Mouse (Mus musculus) adrenal gland, postnatal 10 days (tissue): Measurements from ENCODE around the gene Mak. TPM values are rescaled to one million over a fixed set of nuclear protein-coding genes. Genes with fewer than 3 reads are reported as not detected.
"Not testable (repeated sequence)": the region's sequence is repeated elsewhere in the genome, so short reads cannot be mapped to it uniquely, and the experiment has no call there.

Experiments used
- DNase-seq: peaks from one replicate; pipeline ENCODE4 v3.0.0; 2021; ENCODE audit warnings: mixed read lengths
- total RNA-seq, 2 experiments: library from RNA; stranded (reverse); gene quantifications; 2 replicates each; pipeline ENCODE4 v1.2.3; 2021

Mak gene
- total RNA-seq, 2 experiments from 2014 or later: 0.12 TPM; not detected in 1

DNA sequence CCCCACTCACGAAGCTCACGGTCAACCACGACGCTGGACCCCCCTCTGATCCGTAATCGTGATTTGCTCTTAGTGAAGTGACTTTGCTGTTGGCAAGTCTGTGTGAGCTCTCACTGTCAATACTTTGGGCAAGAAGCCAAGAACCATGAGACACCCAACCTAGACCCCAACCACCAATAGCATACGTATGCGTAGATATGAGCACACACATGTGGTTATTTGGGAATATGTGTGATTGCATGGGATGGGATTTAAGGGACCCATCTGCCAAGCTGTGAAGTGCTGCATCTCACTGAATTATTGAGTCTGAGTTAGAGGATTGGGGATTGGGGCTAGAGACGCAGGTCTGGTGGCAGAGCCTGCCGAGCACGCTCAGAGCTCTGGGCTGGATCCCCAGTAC is 7.9 kb downstream of the Mak start:
- no peak for DNase-seq

DNA sequence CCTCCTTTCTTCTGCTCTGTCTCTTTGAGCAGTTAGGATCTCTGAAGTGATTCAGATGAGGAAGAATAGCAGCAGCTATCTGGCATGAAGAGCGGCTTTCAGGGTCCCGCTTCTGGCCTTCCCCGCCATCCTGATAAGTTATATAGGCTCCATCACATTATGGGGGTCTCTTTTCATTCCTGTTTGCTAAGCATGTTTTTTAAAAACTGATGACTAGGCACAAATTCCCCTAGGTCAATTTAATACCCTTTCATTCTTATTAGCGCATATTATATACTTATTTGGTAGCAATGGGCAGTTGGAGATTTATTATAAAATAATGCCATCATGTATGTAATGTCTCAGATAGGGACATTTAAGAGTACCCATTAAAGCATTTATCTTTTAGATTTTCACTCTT is 11.9 kb downstream of the Mak start:
- DNase-seq: no peak

DNA sequence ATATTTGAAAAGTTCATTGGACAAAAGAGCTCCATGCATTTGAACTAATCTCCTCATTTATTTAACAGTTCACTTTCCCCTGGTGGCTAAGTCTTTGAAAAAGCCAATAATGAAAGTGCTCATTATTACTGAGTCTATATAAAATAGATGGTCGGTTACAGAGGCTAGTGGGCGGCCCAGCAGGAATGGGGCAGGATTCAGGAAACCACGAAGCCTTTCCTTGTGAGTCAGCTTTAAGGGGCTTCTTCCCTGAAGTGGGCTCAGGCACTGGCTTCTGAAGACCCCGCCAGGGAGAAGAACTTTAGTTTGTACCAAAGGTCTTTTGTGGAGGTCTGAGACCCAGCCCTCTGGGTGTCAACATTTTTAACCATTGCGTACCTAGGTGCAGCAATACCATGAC is 27.5 kb downstream of the Mak start:
- no peak for DNase-seq

DNA sequence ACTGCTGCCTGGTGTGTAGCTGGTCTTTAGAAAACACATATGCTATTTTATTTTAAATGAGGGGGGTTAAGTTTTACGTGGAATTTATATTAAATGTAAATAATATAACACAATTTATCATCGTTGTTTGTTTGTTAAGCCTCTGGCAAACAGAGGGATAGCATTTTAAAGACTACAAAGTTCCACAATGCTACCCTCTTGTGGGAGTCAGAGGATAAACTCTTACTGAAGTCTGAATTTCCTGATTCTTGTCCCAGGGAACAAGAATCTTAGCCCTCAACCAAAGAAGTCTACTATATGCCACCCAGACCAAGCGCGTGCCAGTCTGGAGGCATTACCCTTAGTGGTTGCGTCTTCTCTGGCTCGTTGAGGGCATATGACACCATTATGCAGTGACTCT is 32.2 kb downstream of the Mak start:
- no peak for DNase-seq

DNA sequence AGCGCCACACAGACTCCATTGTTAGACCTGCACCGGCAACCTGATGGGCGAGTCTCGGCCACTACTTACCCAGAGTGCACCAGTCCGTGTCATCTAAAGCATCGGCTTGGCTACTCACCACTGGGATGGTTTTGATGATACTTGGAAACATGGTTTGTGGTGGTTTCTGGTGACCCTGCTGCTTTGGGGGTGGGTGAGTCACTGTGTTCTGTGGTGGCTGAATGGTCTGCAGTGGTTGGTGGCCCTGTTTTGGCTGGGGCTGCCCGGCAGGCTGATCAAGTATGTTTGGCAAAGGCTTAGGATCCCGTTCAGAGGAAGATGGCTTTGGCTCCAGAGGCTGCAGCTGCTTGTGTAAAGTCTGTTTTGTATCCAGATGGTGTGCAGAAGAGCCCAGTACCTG is 33.6 kb downstream of the Mak start:
- no peak for DNase-seq

DNA sequence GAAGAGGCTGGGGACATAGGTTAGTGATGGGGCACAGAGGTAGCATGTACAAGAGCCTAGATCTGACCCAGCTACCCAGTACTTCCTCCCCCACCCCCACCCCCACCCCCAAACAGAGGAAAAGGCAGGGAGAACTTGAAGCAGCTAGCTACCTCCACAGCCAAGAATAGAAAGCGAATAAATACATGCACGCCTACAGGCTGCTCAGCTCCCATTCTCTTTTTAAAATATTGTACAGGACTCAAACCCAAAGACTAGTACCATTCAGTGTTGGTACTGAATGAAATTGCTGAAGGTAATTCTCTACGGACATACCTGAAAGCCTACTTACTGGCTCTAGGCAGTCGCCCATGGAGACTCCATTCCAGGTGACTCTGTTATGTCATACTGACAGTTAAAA is 37.0 kb downstream of the Mak start:
- no peak for DNase-seq

DNA sequence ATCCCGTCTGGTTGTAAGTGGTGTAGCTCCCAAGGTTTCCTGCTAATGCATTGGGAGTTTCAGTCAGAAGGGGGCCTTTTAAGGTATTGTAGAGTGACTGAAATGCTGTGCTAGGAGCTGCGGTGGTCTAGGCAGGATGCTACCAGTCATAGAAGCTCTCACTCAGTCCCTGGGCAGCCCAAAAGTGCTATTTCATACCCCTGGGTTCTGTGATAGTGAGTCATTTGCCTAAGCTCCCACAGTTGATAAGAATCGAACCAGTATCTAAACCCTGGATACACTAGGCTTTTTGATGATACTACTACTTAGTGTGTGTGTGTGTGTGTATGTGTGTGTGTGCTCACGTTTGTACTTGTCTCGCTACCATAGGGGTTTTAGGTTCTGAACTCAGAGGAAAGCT is 49.4 kb downstream of the Mak start:
- no peak for DNase-seq

DNA sequence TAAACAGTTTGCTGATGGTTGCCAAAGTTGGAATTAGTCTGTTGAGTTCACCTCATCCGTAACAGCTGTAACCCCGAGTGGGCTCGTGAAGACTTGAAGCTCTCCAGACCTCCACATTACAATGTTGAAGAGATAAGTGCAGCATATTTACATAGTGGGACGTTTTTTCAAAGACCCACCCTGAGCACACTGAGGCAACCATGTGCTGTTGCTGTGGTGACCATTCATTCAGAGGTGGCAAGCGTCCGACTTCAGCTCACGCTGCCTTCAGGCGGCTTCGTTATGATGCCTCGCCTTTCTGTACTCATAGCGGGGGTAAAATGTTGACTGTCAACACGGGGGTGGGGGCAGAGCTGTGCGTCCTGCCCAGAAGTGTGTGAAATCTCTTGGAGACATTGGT is 57.4 kb downstream of the Mak start:
- DNase-seq: no peak

DNA sequence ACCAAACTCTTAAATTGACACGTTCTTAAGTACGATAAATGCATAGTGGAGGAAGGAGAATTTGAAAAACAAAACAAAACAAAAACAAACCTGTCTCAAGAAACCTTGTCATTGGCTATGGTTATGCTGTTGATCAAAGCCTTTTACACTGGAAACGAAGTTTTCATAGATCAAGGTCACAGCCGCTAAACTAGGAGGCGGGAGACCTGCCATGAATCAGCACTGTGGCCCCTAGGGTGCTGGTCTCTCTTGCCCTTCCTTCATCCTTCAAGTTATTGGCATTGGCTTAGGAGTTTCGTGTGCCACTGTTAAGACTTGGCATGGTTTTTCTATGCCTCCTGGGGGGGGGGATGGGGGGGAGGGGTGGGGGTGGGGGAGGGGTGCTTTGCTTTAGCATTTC is 57.9 kb downstream of the Mak start:
- peak; percentile 50 for DNase-seq

DNA sequence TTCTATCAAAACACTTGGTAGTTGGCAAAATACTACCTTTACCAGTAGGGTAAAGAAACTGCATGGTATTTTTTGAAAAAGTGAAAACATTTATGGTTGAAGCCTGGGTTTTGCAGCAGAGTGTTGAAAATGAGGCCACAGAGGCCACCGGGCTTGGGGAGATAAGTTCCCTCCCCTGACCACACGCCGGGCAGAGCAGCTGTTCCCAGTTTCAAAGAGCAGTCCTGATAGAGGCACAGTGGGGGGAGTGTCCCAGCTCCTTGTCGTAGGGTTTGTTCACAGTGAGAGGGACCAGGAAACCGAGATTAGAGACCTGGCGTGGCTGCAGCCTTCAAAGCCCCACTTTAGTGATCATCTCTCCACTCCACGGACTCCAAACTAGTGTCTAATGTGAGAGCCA is 59.0 kb downstream of the Mak start:
- no peak for DNase-seq

DNA sequence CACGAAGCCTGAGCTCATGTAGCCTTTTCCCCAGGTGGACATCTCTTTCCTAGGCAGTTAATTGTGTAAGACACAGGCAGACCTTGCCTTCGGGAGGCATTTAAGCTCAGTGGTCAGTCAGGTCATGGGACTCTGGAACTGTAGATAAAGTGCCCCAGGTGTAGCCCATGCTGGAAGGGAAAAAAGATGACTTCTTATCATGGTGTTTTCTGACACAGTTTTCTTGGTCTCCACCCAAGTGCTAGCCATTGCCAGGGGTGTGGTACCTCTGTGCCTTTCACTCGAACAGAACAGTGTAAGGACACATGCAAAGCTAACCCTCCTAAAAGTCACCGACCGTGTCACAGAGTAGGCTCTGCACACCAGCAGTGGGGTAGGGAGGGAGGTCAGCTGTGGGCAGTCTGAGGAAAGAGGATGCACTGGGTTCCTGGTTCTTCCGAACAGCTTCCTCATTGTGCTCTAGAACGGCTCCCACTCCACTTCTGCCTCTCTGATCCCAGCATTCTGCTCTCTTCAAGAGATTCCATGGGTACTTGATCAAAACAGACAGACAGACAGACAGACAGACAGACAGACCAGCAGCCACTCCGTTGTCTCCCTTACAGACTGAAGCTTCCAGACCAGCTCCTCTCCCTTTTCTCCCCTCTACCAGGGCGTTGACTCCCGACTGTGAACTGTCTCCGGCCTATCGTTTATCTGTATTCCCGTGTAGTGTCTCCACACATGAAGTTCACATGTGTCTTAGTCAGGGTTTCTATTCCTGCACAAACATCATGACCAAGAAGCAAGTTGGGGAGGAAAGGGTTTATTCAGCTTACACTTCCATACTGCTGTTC is 60.5 kb downstream of the Mak start:
- no peak for DNase-seq

DNA sequence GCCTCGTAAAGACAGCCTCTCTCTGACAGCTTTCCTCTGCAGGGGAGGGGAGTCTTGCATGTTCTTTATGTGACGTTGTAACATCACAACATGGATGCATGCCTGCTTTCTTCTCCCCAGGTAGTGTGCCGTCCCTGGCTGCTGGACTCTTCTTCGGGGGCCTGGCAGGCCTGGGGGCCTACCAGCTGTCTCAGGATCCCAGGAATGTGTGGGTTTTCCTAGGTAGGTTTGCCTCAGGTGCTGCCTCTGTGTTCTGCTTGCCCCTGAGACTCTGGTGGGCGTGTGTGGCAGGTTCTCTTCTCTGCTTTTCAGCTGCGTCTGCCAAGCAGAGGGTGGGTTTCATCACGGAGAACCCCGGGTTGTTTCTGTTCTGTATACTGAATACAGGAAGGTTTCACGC is 61.3 kb downstream of the Mak start:
- DNase-seq: no peak

DNA sequence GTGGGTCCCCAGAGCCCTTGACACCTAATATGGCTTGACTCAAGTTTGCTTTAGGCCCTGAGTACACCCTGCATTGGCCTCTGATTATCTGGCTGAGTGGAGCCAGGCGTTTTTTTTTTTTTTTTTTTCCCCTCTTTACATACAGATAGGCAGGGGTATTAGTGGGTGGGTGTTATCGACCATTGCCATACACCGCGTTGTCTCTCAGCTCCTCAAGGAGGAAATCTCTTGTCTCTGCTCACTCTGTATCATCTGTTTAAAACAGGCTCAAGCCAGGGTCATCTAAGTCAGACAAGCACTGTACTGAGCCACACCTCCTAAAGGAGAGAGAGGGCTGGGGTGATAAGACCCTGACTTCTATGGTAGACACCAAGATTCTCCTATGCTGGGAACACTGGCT is 61.7 kb downstream of the Mak start:
- no peak for DNase-seq

DNA sequence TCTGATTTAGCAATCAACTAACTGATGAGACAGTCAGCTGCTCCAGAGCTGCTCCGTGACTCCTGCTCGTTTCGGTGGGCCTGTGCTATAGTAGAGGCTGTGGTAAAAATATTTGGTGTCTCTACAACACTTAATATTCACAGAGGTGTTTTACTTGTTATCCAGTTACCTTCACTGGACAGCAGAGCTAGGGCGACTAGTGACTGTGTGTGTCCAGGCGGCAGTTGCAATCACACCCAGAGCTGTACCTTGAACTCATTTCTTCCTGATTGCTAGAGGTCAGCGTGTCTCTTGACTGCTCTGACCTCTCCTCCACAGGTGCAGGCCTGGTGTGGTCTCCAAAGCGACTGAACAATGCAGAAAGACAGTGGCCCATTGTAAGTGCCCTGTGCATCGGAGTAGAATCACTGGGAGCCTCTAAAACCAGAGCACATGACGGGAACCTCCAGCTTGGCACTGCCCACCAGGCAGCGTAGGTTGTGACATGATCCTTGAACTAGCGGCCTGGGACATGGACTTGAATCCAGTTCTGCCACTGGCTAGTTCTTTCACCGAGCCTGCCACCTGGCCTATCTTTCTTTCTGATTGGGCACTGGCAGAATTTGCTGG is 62.6 kb downstream of the Mak start:
- peak; percentile 40 for DNase-seq

DNA sequence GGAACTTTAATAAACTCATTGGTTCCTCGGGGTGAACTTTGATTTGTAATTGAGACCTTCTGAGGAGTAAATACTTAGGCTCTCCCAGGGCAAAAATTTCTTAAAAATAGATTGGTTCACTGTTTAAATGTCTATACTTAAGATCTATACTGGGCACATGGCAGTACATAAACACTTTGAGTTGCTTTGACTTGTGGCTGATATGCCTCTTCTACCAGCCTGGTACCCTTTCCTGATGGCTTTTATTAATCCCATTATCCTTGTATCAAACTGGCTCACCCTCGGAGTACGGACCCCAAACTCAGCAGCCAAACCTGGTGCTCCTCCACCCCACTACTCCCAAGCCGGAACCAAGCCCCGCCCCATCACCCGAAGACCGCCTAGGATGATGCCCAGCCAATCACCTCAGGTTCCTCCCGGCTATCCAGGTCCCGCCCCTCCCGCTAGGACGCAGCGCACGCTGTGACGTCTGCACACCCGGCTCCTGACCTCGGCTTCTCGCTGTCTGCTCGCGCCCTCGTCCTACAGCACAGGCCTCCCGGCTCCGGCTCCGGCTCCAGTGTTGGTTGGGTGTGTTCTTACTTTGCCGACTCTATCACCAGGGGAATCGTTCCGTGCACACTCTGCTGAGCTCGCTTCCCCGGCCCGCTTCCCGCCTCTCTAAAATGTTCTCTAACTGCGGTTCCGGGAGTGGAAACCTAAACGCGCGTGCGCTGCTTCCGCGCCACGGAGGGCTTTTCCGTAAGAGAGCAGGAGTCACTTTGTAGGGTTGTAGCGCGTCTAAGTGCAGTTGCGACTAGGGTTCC is 63.5 kb downstream of the Mak start, which contains the start of gene Tmem14c:
Tmem14c (plus strand) TSS at position 464 of the 806 bp plus-strand sequence.
- DNase-seq: peak; percentile 98

DNA sequence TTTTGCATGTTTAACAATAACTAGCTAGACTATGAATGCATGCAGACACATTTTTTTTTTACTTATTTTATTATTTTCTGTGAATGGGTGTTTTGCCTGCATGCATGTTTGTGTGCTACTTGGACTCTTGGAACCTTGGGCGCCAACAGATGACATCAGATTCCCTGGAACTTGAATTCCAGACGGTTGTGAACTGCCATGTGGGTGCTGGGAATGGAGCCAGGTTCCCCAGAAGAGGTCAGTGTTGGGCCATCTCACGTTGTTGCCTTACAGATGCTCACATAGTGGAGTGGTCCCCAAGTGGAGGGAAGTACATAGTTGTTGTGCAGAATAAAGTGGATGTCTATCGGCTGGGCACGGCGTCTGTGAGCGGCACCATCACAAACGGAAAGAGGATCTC is 70.6 kb downstream of the Mak start:
- no peak for DNase-seq

DNA sequence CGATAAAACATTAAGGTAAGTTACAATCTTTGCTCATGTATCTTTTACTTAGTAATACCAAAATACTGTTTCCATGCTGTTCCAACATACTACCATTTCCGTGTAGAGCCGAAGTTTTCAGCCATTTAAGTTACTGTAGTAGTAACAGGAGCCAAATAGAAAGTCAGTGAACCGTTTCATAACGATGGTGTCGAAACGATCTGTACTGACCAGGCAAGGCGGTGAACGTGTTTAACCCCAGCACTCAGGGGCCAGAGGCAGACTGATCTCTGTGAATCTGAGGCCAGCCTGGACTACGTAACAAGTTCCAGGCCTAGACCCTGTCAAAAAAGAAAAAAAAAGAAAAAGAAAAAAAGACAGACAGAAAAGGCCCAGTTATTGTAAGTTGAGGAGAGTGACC is 71.2 kb downstream of the Mak start:
- no peak for DNase-seq

DNA sequence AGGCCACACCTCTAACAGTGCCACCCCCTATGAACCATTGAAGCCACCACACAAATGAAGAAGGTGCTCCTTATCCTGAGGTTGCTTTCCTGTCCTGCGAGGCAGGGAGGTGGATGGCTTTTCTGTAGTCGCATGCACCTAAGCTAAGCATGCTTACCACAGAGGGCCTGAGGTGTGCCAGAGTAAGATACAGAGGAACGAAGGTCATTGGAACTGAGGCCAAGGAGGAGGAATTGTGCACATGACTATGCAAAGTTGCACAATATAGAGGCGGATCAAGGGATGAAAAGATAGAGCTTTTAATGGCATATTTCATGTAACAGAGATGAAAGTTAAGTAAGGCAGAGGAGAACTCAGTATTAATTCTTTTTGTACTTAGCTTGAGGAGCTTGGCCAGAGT is 73.3 kb downstream of the Mak start:
- DNase-seq: no peak

DNA sequence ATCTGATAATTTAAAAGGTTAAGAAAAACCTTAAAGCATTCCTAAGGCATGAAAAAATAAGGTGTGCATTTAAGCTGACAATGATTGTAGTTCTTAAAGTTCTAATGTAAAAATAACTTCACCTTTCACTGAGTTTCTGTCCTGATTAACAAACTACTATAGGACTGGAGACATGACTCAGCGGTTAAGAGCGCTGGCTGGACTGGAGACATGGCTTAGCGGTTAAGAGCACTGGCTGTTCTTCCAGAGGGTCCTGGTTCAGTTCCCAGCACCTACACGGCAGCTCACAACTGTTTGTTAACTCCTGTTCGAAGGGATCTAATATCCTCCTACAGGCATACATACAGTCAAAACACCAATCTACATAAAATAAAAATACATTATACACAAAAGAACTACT is 77.5 kb downstream of the Mak start:
- no peak for DNase-seq

DNA sequence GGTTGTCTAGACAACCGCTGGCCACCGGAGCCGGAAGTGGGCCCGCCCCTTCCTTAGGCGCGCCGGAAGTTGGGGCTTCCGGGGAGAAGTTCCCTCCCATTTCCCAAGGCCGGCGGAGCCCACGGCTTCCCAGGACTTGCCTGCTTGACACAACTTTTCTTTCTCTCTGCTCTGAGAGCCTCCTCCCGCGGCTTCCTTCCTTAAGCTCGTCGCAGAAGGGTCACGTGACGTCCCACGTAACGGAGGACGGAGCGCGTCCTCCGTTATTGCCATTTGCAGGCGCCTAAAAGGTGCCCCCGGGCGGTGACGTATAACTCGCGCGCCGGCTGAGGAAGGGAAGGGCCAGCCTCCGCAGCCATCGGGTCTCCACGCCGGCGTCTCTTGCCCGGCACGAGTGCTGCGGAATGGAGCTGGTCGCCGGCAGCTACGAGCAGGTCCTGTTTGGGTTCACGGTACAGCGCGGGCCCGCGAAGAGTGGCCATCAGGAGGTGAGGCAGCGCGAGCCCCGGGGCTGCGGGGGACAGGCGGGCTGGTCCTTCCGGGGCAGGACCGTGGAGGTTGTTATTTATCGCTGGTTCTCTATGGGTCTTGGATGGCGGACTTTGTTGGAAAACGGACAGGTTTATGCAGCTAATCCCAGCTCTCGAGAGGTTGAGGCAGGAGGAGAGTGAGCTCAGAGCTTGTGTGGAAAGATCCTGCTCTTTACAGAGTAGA is 78.4 kb downstream of the Mak start, which contains the start of gene Pak1ip1:
Pak1ip1 (plus strand) TSS at position 98 of the 714 bp plus-strand sequence.
- peak; percentile 95 for DNase-seq

DNA sequence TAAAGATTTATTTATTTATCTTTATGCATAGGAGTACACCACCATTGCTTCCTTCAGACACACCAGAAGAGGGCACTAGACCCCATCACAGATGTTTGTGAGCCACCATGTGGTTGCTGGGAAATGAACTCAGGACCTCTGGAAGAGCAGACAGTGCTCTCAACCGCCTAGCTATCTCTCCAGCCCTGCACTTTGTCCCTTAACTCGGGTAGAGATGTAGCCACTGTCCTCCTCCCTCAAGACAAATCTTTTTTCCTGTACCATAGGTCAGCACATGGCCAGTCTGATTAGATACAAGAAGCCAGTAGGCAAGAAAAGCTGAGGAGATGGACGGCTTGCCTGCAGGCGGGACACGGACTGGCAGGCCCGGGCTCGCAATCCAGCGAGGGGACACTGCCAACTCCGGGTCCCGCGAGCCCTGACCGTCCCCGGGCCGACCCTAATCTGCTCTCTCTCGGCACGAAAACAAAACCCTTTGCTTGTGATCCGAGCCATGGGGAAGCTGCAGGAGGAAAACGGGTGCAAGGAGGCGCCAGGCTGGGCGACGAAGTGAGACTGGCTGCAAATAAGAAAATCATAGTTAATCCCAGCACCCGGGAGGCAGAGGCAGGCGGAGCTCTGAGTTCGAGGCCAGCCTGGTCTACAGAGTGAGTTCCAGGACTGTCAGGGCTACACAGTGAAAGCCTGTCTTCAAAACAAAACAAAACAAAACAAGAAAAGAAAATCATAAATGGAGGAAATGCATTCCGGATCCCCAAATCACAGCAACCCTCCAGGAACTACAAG is 79.2 kb downstream of the Mak start:
- peak; percentile 65 for DNase-seq

DNA sequence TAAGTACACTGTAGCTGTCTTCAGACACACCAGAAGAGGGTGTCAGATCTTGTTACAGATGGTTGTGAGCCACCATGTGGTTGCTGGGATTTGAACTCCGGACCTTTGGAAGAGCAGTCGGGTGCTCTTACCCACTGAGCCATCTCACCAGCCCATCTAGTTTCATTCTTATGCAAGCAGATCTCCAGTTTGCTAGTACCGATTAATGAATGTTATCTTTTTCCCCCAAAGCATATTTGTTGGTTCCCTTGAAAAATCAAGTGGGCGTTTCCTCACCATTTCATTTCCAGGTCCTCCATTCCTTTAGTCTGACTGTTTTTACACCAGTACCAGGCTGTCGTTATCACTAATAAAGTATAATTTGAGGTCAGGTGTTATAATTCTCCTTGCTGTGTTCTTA is 81.0 kb downstream of the Mak start:
- DNase-seq: not testable (repeated sequence)
